In the genomic region with DNA sequence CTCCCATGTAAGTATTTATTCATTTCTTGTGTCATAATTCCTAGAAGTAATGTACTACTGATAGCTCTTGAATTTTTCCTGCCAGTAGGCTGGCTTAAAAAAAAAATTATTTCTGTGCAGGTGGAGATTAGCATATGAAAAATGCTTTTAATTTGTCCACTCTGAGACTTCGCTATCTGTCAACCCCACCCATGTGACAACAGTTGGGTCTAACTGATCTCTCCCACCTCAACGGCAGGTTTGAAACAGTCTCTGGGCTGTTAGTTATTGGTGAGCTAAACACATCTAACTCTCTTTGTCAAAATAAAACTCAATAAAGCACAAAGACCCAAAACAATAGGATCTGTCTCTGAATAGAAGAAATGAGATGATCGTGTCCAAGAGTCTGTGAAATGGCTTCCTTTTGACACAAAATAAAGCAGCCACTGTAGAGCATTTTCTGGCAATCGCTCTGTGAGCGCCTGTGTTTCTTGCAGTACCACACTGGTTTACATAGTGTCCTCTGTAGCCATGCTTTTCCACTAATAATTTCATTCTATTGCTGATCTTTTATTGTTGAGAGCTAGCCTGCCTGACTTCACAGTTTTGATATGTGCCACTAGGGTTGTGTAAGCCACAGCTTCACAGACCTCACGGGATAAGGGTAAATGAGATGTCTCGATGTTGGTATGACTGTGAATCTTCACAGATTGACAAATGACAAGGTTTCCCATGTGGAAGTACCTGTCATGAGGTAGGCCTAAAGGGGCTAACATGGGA, we compare ENCODE assay signal across 17 mouse cellular contexts. TPM values are rescaled to one million over a fixed set of nuclear protein-coding genes. Genes with fewer than 3 reads are reported as not detected.
DNase-seq lines count a peak whose midpoint lies in the region; ATAC-seq and TF ChIP-seq lines count a peak whose summit lies in the region.
"Had no signal": no experiment of that assay in that cellular context is flagged by ENCODE, and none has a peak within 500 bp of the region (broad histone marks: within the 10 kb centered on the region; RNA-seq: fewer than 3 reads in every experiment).

No protein-coding gene starts in this region.

- TF ChIP-seq EP300 in stomach, postnatal 0 days (optimal IDR thresholded peaks at IDR 0.05) = no peak

- DNase-seq in heart, postnatal 4 days = no peak
- no peak for DNase-seq in stomach, postnatal 0 days (ENCODE audit: low spot score)
- peak; percentile 47 for DNase-seq in liver, embryonic 13.5 days
- no peak for DNase-seq in gastrocnemius, postnatal 14 days
- DNase-seq: adrenal gland, adult 8-10 months; gastrocnemius, postnatal 10 days; kidney, postnatal 10 days; layer of hippocampus, postnatal 36 days; thymus, postnatal 25 days had no signal

- WGBS in heart, embryonic 13.5 days = 85% methylated on average over 7 of the region's 7 CpGs
- 79% methylated on average over 7 of the region's 7 CpGs for WGBS in stomach, embryonic 15.5 days
- 84% methylated on average over 7 of the region's 7 CpGs for WGBS in stomach, postnatal 0 days
- WGBS in liver, embryonic 13.5 days (ENCODE audit: insufficient replicate concordance) = 42% methylated on average over 7 of the region's 7 CpGs

- H3K27me3 ChIP-seq in heart, embryonic 13.5 days (replicated peaks) = no peaks in the 10 kb centered on the region
- no peaks in the 10 kb centered on the region for H3K27me3 ChIP-seq in stomach, embryonic 15.5 days (replicated peaks)
- H3K27me3 ChIP-seq in stomach, postnatal 0 days (ENCODE audit: control insufficient read depth, insufficient read depth, low read length) = no peaks in the 10 kb centered on the region
- no peaks in the 10 kb centered on the region for H3K27me3 ChIP-seq in liver, embryonic 13.5 days
- H3K27me3 ChIP-seq: heart, embryonic 12.5 days; limb, embryonic 15.5 days; megakaryocyte, embryonic 14.5 days had no signal

- peaks cover 10% of the 10 kb centered on the region; the same call in 1 of the 2 replicates for H3K36me3 ChIP-seq in heart, embryonic 13.5 days
- H3K36me3 ChIP-seq in stomach, embryonic 15.5 days = no peaks in the 10 kb centered on the region
- no peaks in the 10 kb centered on the region for H3K36me3 ChIP-seq in stomach, postnatal 0 days (ENCODE audit: control insufficient read depth, insufficient read depth, low read length)
- H3K36me3 ChIP-seq in liver, embryonic 13.5 days = peaks cover 15% of the 10 kb centered on the region
- H3K36me3 ChIP-seq: embryonic facial prominence, embryonic 10.5 days; limb, embryonic 15.5 days had no signal

- H3K9me3 ChIP-seq in heart, embryonic 13.5 days = no peaks in the 10 kb centered on the region
- no peaks in the 10 kb centered on the region for H3K9me3 ChIP-seq in stomach, embryonic 15.5 days
- no peaks in the 10 kb centered on the region for H3K9me3 ChIP-seq in stomach, postnatal 0 days (ENCODE audit: control insufficient read depth, low read length)
- no peaks in the 10 kb centered on the region for H3K9me3 ChIP-seq in liver, embryonic 13.5 days (replicated peaks)
- H3K9me3 ChIP-seq: embryonic facial prominence, embryonic 10.5 days; heart, embryonic 12.5 days; limb, embryonic 15.5 days; megakaryocyte, embryonic 14.5 days had no signal

- H3K4me1 ChIP-seq in heart, embryonic 13.5 days = peaks cover 62% of the 10 kb centered on the region
- H3K4me1 ChIP-seq in stomach, embryonic 15.5 days = no peaks in the 10 kb centered on the region
- no peaks in the 10 kb centered on the region for H3K4me1 ChIP-seq in stomach, postnatal 0 days (replicated peaks; ENCODE audit: control insufficient read depth, insufficient read depth)
- peaks cover 70% of the 10 kb centered on the region for H3K4me1 ChIP-seq in liver, embryonic 13.5 days (replicated peaks)

- no peak overlapping the region for H3K4me2 ChIP-seq in heart, embryonic 13.5 days
- no peak overlapping the region for H3K4me2 ChIP-seq in stomach, embryonic 15.5 days
- H3K4me2 ChIP-seq in stomach, postnatal 0 days (replicated peaks; ENCODE audit: low read depth) = no peak overlapping the region
- peak overlapping the region; percentile 43 for H3K4me2 ChIP-seq in liver, embryonic 13.5 days
- H3K4me2 ChIP-seq: heart, embryonic 12.5 days; limb, embryonic 15.5 days had no signal

- no peak overlapping the region for H3K9ac ChIP-seq in heart, embryonic 13.5 days
- no peak overlapping the region for H3K9ac ChIP-seq in stomach, embryonic 15.5 days
- H3K9ac ChIP-seq in stomach, postnatal 0 days (ENCODE audit: low read length) = no peak overlapping the region
- H3K9ac ChIP-seq in liver, embryonic 13.5 days = peak overlapping the region; percentile 44
- H3K9ac ChIP-seq: heart, embryonic 12.5 days; limb, embryonic 15.5 days had no signal

- no peak for TF ChIP-seq CTCF in stomach, postnatal 0 days (IDR thresholded peaks at IDR 0.05; ENCODE audit: low read depth)

- intact Hi-C loops in gastrocnemius, postnatal 14 days (cut with DNase I; ENCODE audit: low total_unique reads) = no loop called here

- ATAC-seq in heart, embryonic 13.5 days (ENCODE audit: extremely low read depth, insufficient number of reproducible peaks, low FRiP score, low TSS enrichment) = no peak
- peak; percentile 35; the same call in 1 of the 2 replicates for ATAC-seq in stomach, embryonic 15.5 days (ENCODE audit: insufficient read depth, low FRiP score, low read depth)
- no peak for ATAC-seq in stomach, postnatal 0 days (ENCODE audit: low FRiP score, low TSS enrichment)
- peak; percentile 87 for ATAC-seq in liver, embryonic 13.5 days (ENCODE audit: low read depth)
- no peak for ATAC-seq in CD4-positive, CD25-positive, alpha-beta regulatory T cell, adult 4 months
- ATAC-seq: inflammation-experienced regulatory T-cells, adult 6 months had no signal

- no peak overlapping the region for H3K4me3 ChIP-seq in heart, embryonic 13.5 days
- H3K4me3 ChIP-seq in stomach, embryonic 15.5 days (replicated peaks) = no peak overlapping the region
- H3K4me3 ChIP-seq in stomach, postnatal 0 days (ENCODE audit: low read depth, low read length) = no peak overlapping the region
- no peak overlapping the region for H3K4me3 ChIP-seq in liver, embryonic 13.5 days (replicated peaks)
- H3K4me3 ChIP-seq: embryonic facial prominence, embryonic 10.5 days; heart, embryonic 12.5 days; limb, embryonic 15.5 days; megakaryocyte, embryonic 14.5 days had no signal

- H3K27ac ChIP-seq in heart, embryonic 13.5 days (replicated peaks) = peak overlapping the region; percentile 44; the same call in 1 of the 2 replicates
- H3K27ac ChIP-seq in stomach, embryonic 15.5 days = no peak overlapping the region
- H3K27ac ChIP-seq in stomach, postnatal 0 days (replicated peaks) = no peak overlapping the region
- peak overlapping the region; percentile 90 for H3K27ac ChIP-seq in liver, embryonic 13.5 days
- H3K27ac ChIP-seq: limb, embryonic 15.5 days had no signal

RNA-seq across cellular contexts. Expression of gene Zeb2, which starts 48.2 kb away (rescaled TPM):
- polyA plus RNA-seq in heart, embryonic 13.5 days (2015; fragmentation: Nextera tagmentation; extraction: Ambion mirVana) = 21.8 and 22.4 TPM in 2 replicates
- total RNA-seq in heart, postnatal 4 days (2021) = 10 to 100 TPM; 59.7 to 66.5 TPM
- 46.5 and 49.9 TPM in 2 replicates for polyA plus RNA-seq in stomach, embryonic 15.5 days (2015; fragmentation: Nextera tagmentation; extraction: Ambion mirVana)
- 13.5 and 14.4 TPM in 2 replicates for polyA plus RNA-seq in stomach, postnatal 0 days (2015; fragmentation: Nextera tagmentation; extraction: Ambion mirVana)
- polyA plus RNA-seq in liver, embryonic 13.5 days (2015; fragmentation: Nextera tagmentation; extraction: Ambion mirVana) = 10.1 and 14.1 TPM in 2 replicates
- 10 to 100 TPM; 40.8 to 59.9 TPM for total RNA-seq in gastrocnemius, postnatal 14 days (2021)
- polyA plus RNA-seq in CD4-positive, CD25-positive, alpha-beta regulatory T cell, adult 4 months (2017; shearing (Covaris generic)) = 1 to 10 TPM in 1 of 2 experiments, under 1 TPM in 1; 0.71 to 2.3 TPM

Comparison
In these comparisons a context has a peak if more than half of its experiments do, and no peak if none do; other contexts are left out.
1. ATAC-seq: peak in stomach, embryonic 15.5 days (single experiment) and liver, embryonic 13.5 days (single experiment); none in heart, embryonic 13.5 days (single experiment), stomach, postnatal 0 days (single experiment) and CD4-positive, CD25-positive, alpha-beta regulatory T cell, adult 4 months (single experiment).
2. H3K27ac ChIP-seq: peak in heart, embryonic 13.5 days (single experiment) and liver, embryonic 13.5 days (single experiment); none in stomach, embryonic 15.5 days (single experiment) and stomach, postnatal 0 days (single experiment).